Comparison of ENCODE assay signal across 8 mouse cellular contexts in genomic region chr10:57486542-57487071, GRCm38 (mm10). TPM values are rescaled to one million over a fixed set of nuclear protein-coding genes. Genes with fewer than 3 reads are reported as not detected.
A peak's percentile ranks its signal among the peaks of the same experiment; 100 is the strongest.
DNase-seq lines count a peak whose midpoint lies in the region; ATAC-seq lines count a peak whose summit lies in the region.

No protein-coding gene starts in this region.

- peak overlapping the region; percentile 97 for H3K9ac ChIP-seq in heart, embryonic 11.5 days (ENCODE audit: low read depth, low read length)

- no peaks in the 10 kb centered on the region; the same call in 1 of the 2 replicates for H3K4me1 ChIP-seq in heart, embryonic 11.5 days (ENCODE audit: control insufficient read depth, insufficient read depth, low read length)
- H3K4me1 ChIP-seq in limb, embryonic 10.5 days: peaks cover 14% of the 10 kb centered on the region

- H3K36me3 ChIP-seq in heart, embryonic 11.5 days (ENCODE audit: control insufficient read depth, insufficient read depth, low read length): no peaks in the 10 kb centered on the region
- H3K36me3 ChIP-seq in limb, embryonic 10.5 days: peaks cover 13% of the 10 kb centered on the region

- peak overlapping the region; percentile 96 for H3K27ac ChIP-seq in heart, embryonic 11.5 days (ENCODE audit: low read depth, low read length)
- peak overlapping the region; percentile 98 for H3K27ac ChIP-seq in limb, embryonic 10.5 days

- H3K4me2 ChIP-seq in heart, embryonic 11.5 days: peak overlapping the region; percentile 73

- no peak for DNase-seq in heart, postnatal 25 days (ENCODE audit: low spot score)
- DNase-seq in adrenal gland, postnatal 4 days (ENCODE audit: low spot score in 2 of 2): peak; percentile 63 to 65
- DNase-seq in frontal cortex, postnatal 25 days (ENCODE audit: low spot score in 2 of 2): peak; percentile 17 to 73
- DNase-seq in limb, embryonic 10.5 days (ENCODE audit: low spot score): no peak
- DNase-seq in mesoderm, embryonic 11.5 days (ENCODE audit: low read depth, low spot score): peak; percentile 47
- no peak for DNase-seq in right cerebral cortex, postnatal 25 days

- H3K4me3 ChIP-seq in heart, embryonic 11.5 days (ENCODE audit: low read depth, low read length): peak overlapping the region; percentile 90
- peak overlapping the region; percentile 89 for H3K4me3 ChIP-seq in limb, embryonic 10.5 days

- H3K9me3 ChIP-seq in heart, embryonic 11.5 days (replicated peaks; ENCODE audit: control insufficient read depth, low read length): no peaks in the 10 kb centered on the region
- no peaks in the 10 kb centered on the region for H3K9me3 ChIP-seq in limb, embryonic 10.5 days (replicated peaks)

- intact Hi-C loops in heart, postnatal 25 days (cut with DNase I): loop anchor here (2.0 to 10.0 kb wide), 2 partner anchors 46 to 308 kb away; partner anchors contain the start of genes Serinc1 and Smpdl3a

- no peaks in the 10 kb centered on the region for H3K27me3 ChIP-seq in heart, embryonic 11.5 days (ENCODE audit: control insufficient read depth, insufficient read depth, low read length)
- no peaks in the 10 kb centered on the region for H3K27me3 ChIP-seq in limb, embryonic 10.5 days (ENCODE audit: low read depth, poor library complexity, severe bottlenecking)

- peak; percentile 80 for ATAC-seq in heart, embryonic 11.5 days (replicated peaks; ENCODE audit: insufficient number of reproducible peaks, low FRiP score, low TSS enrichment)
- peak; percentile 38 for ATAC-seq in CD4-positive, CD25-positive, alpha-beta regulatory T cell, adult 4 months

- WGBS in heart, embryonic 11.5 days (ENCODE audit: insufficient replicate concordance): under 1% methylated on average over 55 of the region's 65 CpGs
- WGBS in limb, embryonic 10.5 days: under 1% methylated on average over 63 of the region's 65 CpGs

RNA-seq across cellular contexts. Expression of gene Hsf2, which starts 0.4 kb away (rescaled TPM):
- 27.5 TPM in 2 replicates for polyA plus RNA-seq in heart, embryonic 11.5 days (2014; fragmentation: Nextera tagmentation; extraction: Ambion mirVana)
- total RNA-seq in heart, postnatal 25 days (2021): 10 to 100 TPM; 14.1 to 15.9 TPM
- polyA plus RNA-seq in CD4-positive, CD25-positive, alpha-beta regulatory T cell, adult 4 months (2017; shearing (Covaris generic)): 10 to 100 TPM; 14.7 to 15.0 TPM
- total RNA-seq in adrenal gland, postnatal 4 days (2021): 10 to 100 TPM; 22.2 to 22.4 TPM
- 35.9 and 43.4 TPM in 2 replicates for polyA plus RNA-seq in limb, embryonic 10.5 days (2016; fragmentation: Nextera tagmentation; extraction: Ambion mirVana)

RNA-seq across cellular contexts. Expression of gene Serinc1, which starts 45.7 kb away (rescaled TPM):
- polyA plus RNA-seq in heart, embryonic 11.5 days (2014; fragmentation: Nextera tagmentation; extraction: Ambion mirVana): 165 and 189 TPM in 2 replicates
- total RNA-seq in heart, postnatal 25 days (2021): 100 to 1,000 TPM; 237 to 296 TPM
- 100 to 1,000 TPM; 123 to 131 TPM for polyA plus RNA-seq in CD4-positive, CD25-positive, alpha-beta regulatory T cell, adult 4 months (2017; shearing (Covaris generic))
- total RNA-seq in adrenal gland, postnatal 4 days (2021): 100 to 1,000 TPM; 279 to 300 TPM
- polyA plus RNA-seq in limb, embryonic 10.5 days (2016; fragmentation: Nextera tagmentation; extraction: Ambion mirVana): 110 and 134 TPM in 2 replicates

Comparison
In these comparisons a context has a peak if more than half of its experiments do, and no peak if none do; other contexts are left out.
1. DNase-seq: peak in adrenal gland, postnatal 4 days (2 of 2), frontal cortex, postnatal 25 days (2 of 2) and mesoderm, embryonic 11.5 days (single experiment); none in heart, postnatal 25 days (single experiment), limb, embryonic 10.5 days (single experiment) and right cerebral cortex, postnatal 25 days (single experiment).